In genomic region chr7:79228471-79228870, GRCm38 (mm10) we compare ENCODE assay signal across 8 mouse cellular contexts. TPM values are rescaled to one million over a fixed set of nuclear protein-coding genes. Genes with fewer than 3 reads are reported as not detected.
DNase-seq lines count a peak whose midpoint lies in the region; ATAC-seq lines count a peak whose summit lies in the region.

No protein-coding gene starts in this region.

- H3K9me3 ChIP-seq in embryonic facial prominence, embryonic 11.5 days (replicated peaks; ENCODE audit: control insufficient read depth, low read length), result no peaks in the 10 kb centered on the region
- no peaks in the 10 kb centered on the region for H3K9me3 ChIP-seq in heart, embryonic 10.5 days
- H3K9me3 ChIP-seq in liver, embryonic 12.5 days (replicated peaks), result no peaks in the 10 kb centered on the region
- no peaks in the 10 kb centered on the region for H3K9me3 ChIP-seq in neural tube, embryonic 14.5 days (ENCODE audit: control insufficient read depth, low read length)

- no peaks in the 10 kb centered on the region for H3K36me3 ChIP-seq in embryonic facial prominence, embryonic 11.5 days (replicated peaks; ENCODE audit: control insufficient read depth, insufficient read depth, low read depth, low read length)
- no peaks in the 10 kb centered on the region for H3K36me3 ChIP-seq in heart, embryonic 10.5 days
- no peaks in the 10 kb centered on the region for H3K36me3 ChIP-seq in liver, embryonic 12.5 days
- no peaks in the 10 kb centered on the region for H3K36me3 ChIP-seq in neural tube, embryonic 14.5 days (ENCODE audit: control insufficient read depth, insufficient read depth, low read length)

- no peak for ATAC-seq in embryonic facial prominence, embryonic 11.5 days (replicated peaks; ENCODE audit: insufficient number of reproducible peaks, low FRiP score, low TSS enrichment, low read depth)
- ATAC-seq in liver, embryonic 12.5 days, result peak; percentile 47; the same call in 1 of the 2 replicates
- 0 out of 2 replicates have a peak, but pooled peaks have one; percentile 38 for ATAC-seq in neural tube, embryonic 14.5 days (ENCODE audit: low read depth)

- H3K27ac ChIP-seq in embryonic facial prominence, embryonic 11.5 days (replicated peaks; ENCODE audit: low read depth, low read length), result no peak overlapping the region
- no peak overlapping the region for H3K27ac ChIP-seq in heart, embryonic 10.5 days
- no peak overlapping the region for H3K27ac ChIP-seq in liver, embryonic 12.5 days
- no peak overlapping the region for H3K27ac ChIP-seq in neural tube, embryonic 14.5 days (ENCODE audit: low read depth, low read length)

- no peaks in the 10 kb centered on the region for H3K27me3 ChIP-seq in embryonic facial prominence, embryonic 11.5 days (ENCODE audit: control insufficient read depth, insufficient read depth, low read length)
- no peaks in the 10 kb centered on the region for H3K27me3 ChIP-seq in heart, embryonic 10.5 days (ENCODE audit: insufficient read depth, poor library complexity, severe bottlenecking)
- no peaks in the 10 kb centered on the region for H3K27me3 ChIP-seq in liver, embryonic 12.5 days (replicated peaks)
- no peaks in the 10 kb centered on the region for H3K27me3 ChIP-seq in neural tube, embryonic 14.5 days (ENCODE audit: control insufficient read depth, insufficient read depth, low read length)

- DNase-seq in CD4-positive helper T cell, adult 2 months (ENCODE audit: low read depth, low spot score), result peak; percentile 57
- peak; percentile 87 for DNase-seq in adrenal gland, postnatal 25 days
- peak; percentile 82 for DNase-seq in embryonic facial prominence, embryonic 11.5 days (ENCODE audit: low spot score)
- DNase-seq in heart, embryonic 10.5 days (ENCODE audit: low spot score), result peak; percentile 83
- DNase-seq in kidney, postnatal 10 days, result peak; percentile 91
- peak; percentile 94 for DNase-seq in testis, postnatal 10 days (ENCODE audit: low spot score)

- H3K4me3 ChIP-seq in embryonic facial prominence, embryonic 11.5 days (ENCODE audit: low read depth, low read length), result no peak overlapping the region
- no peak overlapping the region for H3K4me3 ChIP-seq in heart, embryonic 10.5 days
- H3K4me3 ChIP-seq in liver, embryonic 12.5 days, result no peak overlapping the region
- H3K4me3 ChIP-seq in neural tube, embryonic 14.5 days (ENCODE audit: low read depth, low read length), result no peak overlapping the region

- no peak overlapping the region for H3K9ac ChIP-seq in embryonic facial prominence, embryonic 11.5 days (replicated peaks; ENCODE audit: low read length)
- no peak overlapping the region for H3K9ac ChIP-seq in liver, embryonic 12.5 days
- H3K9ac ChIP-seq in neural tube, embryonic 14.5 days (replicated peaks; ENCODE audit: low read depth, low read length), result no peak overlapping the region

- H3K4me2 ChIP-seq in embryonic facial prominence, embryonic 11.5 days (ENCODE audit: low read depth, low read length), result no peak overlapping the region
- no peak overlapping the region for H3K4me2 ChIP-seq in liver, embryonic 12.5 days
- no peak overlapping the region for H3K4me2 ChIP-seq in neural tube, embryonic 14.5 days (ENCODE audit: low read depth, low read length)

- 33% methylated on average over 9 of the region's 9 CpGs for WGBS in embryonic facial prominence, embryonic 11.5 days
- 29% methylated on average over 9 of the region's 9 CpGs for WGBS in heart, embryonic 10.5 days
- 22% methylated on average over 9 of the region's 9 CpGs for WGBS in liver, embryonic 12.5 days (ENCODE audit: insufficient replicate concordance)
- 31% methylated on average over 9 of the region's 9 CpGs for WGBS in neural tube, embryonic 14.5 days

- H3K4me1 ChIP-seq in embryonic facial prominence, embryonic 11.5 days (ENCODE audit: control insufficient read depth, insufficient read depth, low read length), result no peaks in the 10 kb centered on the region
- H3K4me1 ChIP-seq in heart, embryonic 10.5 days, result no peaks in the 10 kb centered on the region
- no peaks in the 10 kb centered on the region for H3K4me1 ChIP-seq in liver, embryonic 12.5 days
- H3K4me1 ChIP-seq in neural tube, embryonic 14.5 days (ENCODE audit: control insufficient read depth, insufficient read depth, low read length), result no peaks in the 10 kb centered on the region

RNA-seq across cellular contexts. Expression of gene Abhd2, which starts 44.5 kb away (rescaled TPM):
- total RNA-seq in adrenal gland, postnatal 25 days (2021), result 1,323 and 1,340 TPM in 2 replicates
- 10.9 and 12.2 TPM in 2 replicates for polyA plus RNA-seq in embryonic facial prominence, embryonic 11.5 days (2014; fragmentation: Nextera tagmentation; extraction: Ambion mirVana)
- 4.7 and 5.4 TPM in 2 replicates for polyA plus RNA-seq in heart, embryonic 10.5 days (2016; fragmentation: Nextera tagmentation; extraction: Ambion mirVana)
- 9.6 and 10.5 TPM in 2 replicates for polyA plus RNA-seq in liver, embryonic 12.5 days (2016; fragmentation: Nextera tagmentation; extraction: Ambion mirVana)
- polyA plus RNA-seq in neural tube, embryonic 14.5 days (2014; fragmentation: Nextera tagmentation; extraction: Ambion mirVana), result 20.3 and 22.8 TPM in 2 replicates
